Mouse (Mus musculus): Measurements from ENCODE around the gene Klhl31.

Gene Klhl31

GRCm38 (mm10) chr9:77623318-77624050 lies 12.8 kb upstream of the Klhl31 start:
- no peak for DNase-seq (ENCODE audit: low read depth, low spot score)

GRCm38 (mm10) chr9:77624171-77624570 lies 12.1 kb upstream of the Klhl31 start:
- no peak for DNase-seq (ENCODE audit: low read depth, low spot score)

- no peak for DNase-seq (ENCODE audit: low read depth, low spot score)
Observed at GRCm38 (mm10) chr9:77628676-77629075, 7.6 kb upstream of the Klhl31 start.

GRCm38 (mm10) chr9:77629708-77630107 lies 6.6 kb upstream of the Klhl31 start:
- no peak for DNase-seq (ENCODE audit: low read depth, low spot score)

- DNase-seq (ENCODE audit: low read depth, low spot score): no peak
Observed at GRCm38 (mm10) chr9:77630764-77631163, 5.5 kb upstream of the Klhl31 start.

GRCm38 (mm10) chr9:77632432-77632831 lies 3.9 kb upstream of the Klhl31 start:
- DNase-seq (ENCODE audit: low read depth, low spot score): no peak

- DNase-seq (ENCODE audit: low read depth, low spot score): no peak
Observed at GRCm38 (mm10) chr9:77636003-77636402, 297 bp upstream of the Klhl31 start.

GRCm38 (mm10) chr9:77637357-77637756 lies 1.1 kb downstream of the Klhl31 start:
- DNase-seq (ENCODE audit: low read depth, low spot score): no peak

GRCm38 (mm10) chr9:77645176-77645575 lies 8.9 kb downstream of the Klhl31 start:
- DNase-seq (ENCODE audit: low read depth, low spot score): no peak

- no peak for DNase-seq (ENCODE audit: low read depth, low spot score)
Observed at GRCm38 (mm10) chr9:77651847-77652246, 15.5 kb downstream of the Klhl31 start.

- no peak for DNase-seq (ENCODE audit: low read depth, low spot score)
Observed at GRCm38 (mm10) chr9:77653907-77654306, 17.6 kb downstream of the Klhl31 start.

GRCm38 (mm10) chr9:77655181-77655934 lies 19.1 kb downstream of the Klhl31 start:
- DNase-seq (ENCODE audit: low read depth, low spot score): peak; percentile 23

GRCm38 (mm10) chr9:77655935-77656288 lies 19.6 kb downstream of the Klhl31 start:
- peak; percentile 77 for DNase-seq (ENCODE audit: low read depth, low spot score)

- no peak for DNase-seq (ENCODE audit: low read depth, low spot score)
Observed at GRCm38 (mm10) chr9:77662917-77663316, 26.6 kb downstream of the Klhl31 start.

- no peak for DNase-seq (ENCODE audit: low read depth, low spot score)
Observed at GRCm38 (mm10) chr9:77670095-77670494, 33.8 kb downstream of the Klhl31 start.

GRCm38 (mm10) chr9:77671004-77671403 lies 34.7 kb downstream of the Klhl31 start:
- DNase-seq (ENCODE audit: low read depth, low spot score): no peak

GRCm38 (mm10) chr9:77673218-77673617 lies 36.9 kb downstream of the Klhl31 start:
- DNase-seq (ENCODE audit: low read depth, low spot score): no peak

GRCm38 (mm10) chr9:77673986-77674385 lies 37.7 kb downstream of the Klhl31 start:
- DNase-seq (ENCODE audit: low read depth, low spot score): no peak

- no peak for DNase-seq (ENCODE audit: low read depth, low spot score)
Observed at GRCm38 (mm10) chr9:77684938-77685337, 48.6 kb downstream of the Klhl31 start.

- no peak for DNase-seq (ENCODE audit: low read depth, low spot score)
Observed at GRCm38 (mm10) chr9:77685825-77686500, 49.7 kb downstream of the Klhl31 start.

GRCm38 (mm10) chr9:77692707-77693106 lies 56.4 kb downstream of the Klhl31 start:
- DNase-seq (ENCODE audit: low read depth, low spot score): no peak

- DNase-seq (ENCODE audit: low read depth, low spot score): no peak
Observed at GRCm38 (mm10) chr9:77693405-77693804, 57.1 kb downstream of the Klhl31 start.

GRCm38 (mm10) chr9:77695586-77695985 lies 59.3 kb downstream of the Klhl31 start:
- DNase-seq (ENCODE audit: low read depth, low spot score): no peak
